In genomic region chr8:66269546-66269945, GRCm38 (mm10) we compare ENCODE assay signal across 20 mouse cellular contexts.
DNase-seq lines count a peak whose midpoint lies in the region; ATAC-seq lines count a peak whose summit lies in the region.
"Had no signal": no experiment of that assay in that cellular context is flagged by ENCODE, and none has a peak within 500 bp of the region (broad histone marks: within the 10 kb centered on the region; RNA-seq: fewer than 3 reads in every experiment).

No protein-coding gene starts in this region.

- peak; percentile 51 to 61 for DNase-seq in cerebellum, postnatal 10 days
- no peak for DNase-seq in cerebellum, adult 9-10 months
- DNase-seq in kidney, postnatal 4 days = peak; percentile 2 to 3
- no peak for DNase-seq in kidney, adult 11 months
- DNase-seq in right cerebral cortex, postnatal 4 days = peak; percentile 8
- DNase-seq in right cerebral cortex, postnatal 36 days (ENCODE audit: low spot score in 2 of 2) = no peak
- DNase-seq: adrenal gland, adult 8-10 months; adrenal gland, postnatal 25 days; B cell, adult 2 months; cerebellum, adult 11-12 months; cerebellum, adult 9-11 months; gastrocnemius, postnatal 10 days; gastrocnemius, postnatal 36 days; heart, adult 2 months; heart, postnatal 14 days; heart, postnatal 4 days had no signal

- no peak for ATAC-seq in megakaryocyte progenitor cell, adult 5-6 weeks (replicated peaks; ENCODE audit: poor library complexity)
- ATAC-seq: activated CD4-positive, CD25-positive, alpha-beta regulatory T cell, adult 4 months; forebrain, embryonic 13.5 days; forebrain, embryonic 16.5 days had no signal

Comparison
In these comparisons a context has a peak if more than half of its experiments do, and no peak if none do; other contexts are left out.
1. DNase-seq: peak in cerebellum, postnatal 10 days (2 of 2), kidney, postnatal 4 days (2 of 2) and right cerebral cortex, postnatal 4 days (single experiment); none in cerebellum, adult 9-10 months (single experiment), kidney, adult 11 months (single experiment) and right cerebral cortex, postnatal 36 days (0 of 2).